Mouse (Mus musculus): ENCODE measurements around the gene Csnk2a1. TPM values are rescaled to one million over a fixed set of nuclear protein-coding genes. Genes with fewer than 3 reads are reported as not detected.

Gene Csnk2a1
- polyA plus RNA-seq, 1 experiment from 2014 or later = 74.7 TPM

DNA sequence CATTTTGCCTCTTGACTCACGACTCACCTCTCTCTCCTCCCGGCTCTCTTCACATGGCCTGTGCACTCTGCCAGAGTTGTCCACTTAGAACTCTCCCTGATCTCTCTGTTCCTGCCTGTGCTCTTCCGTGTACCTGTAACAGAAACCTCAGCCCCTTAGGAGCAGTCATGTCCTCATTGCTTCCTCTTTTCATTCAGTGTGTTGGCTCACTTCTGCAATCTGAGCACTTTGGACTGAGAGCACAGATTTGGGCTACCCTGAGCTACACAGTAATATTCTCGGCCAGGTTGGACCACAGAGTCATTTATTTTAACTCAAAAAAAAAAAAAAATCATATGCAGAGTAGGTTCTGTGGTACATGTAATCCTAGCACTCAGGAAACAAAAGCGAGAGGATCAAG is 39.5 kb upstream of the Csnk2a1 start:
- Histone ChIP-seq H3K4me1 (replicated peaks; ENCODE audit: control insufficient read depth, insufficient read depth, low read length) (no peaks in the 10 kb centered on the region), H3K9me3 (ENCODE audit: control insufficient read depth) (no peaks in the 10 kb centered on the region)
- no peak for TF ChIP-seq CTCF (IDR thresholded peaks at IDR 0.05; ENCODE audit: low read depth)

GRCm38 (mm10) chr2:152189213-152189612 is 37.4 kb upstream of the Csnk2a1 start:
- H3K36me3 ChIP-seq (ENCODE audit: control insufficient read depth, insufficient read depth) = no peaks in the 10 kb centered on the region
- H3K4me1 ChIP-seq (replicated peaks; ENCODE audit: control insufficient read depth, insufficient read depth, low read length) = no peaks in the 10 kb centered on the region
- no peak overlapping the region for H3K4me2 ChIP-seq (replicated peaks; ENCODE audit: low read depth)
- H3K9me3 ChIP-seq (ENCODE audit: control insufficient read depth) = no peaks in the 10 kb centered on the region
- H3K9ac ChIP-seq (ENCODE audit: low read depth, low read length) = no peak overlapping the region
- no peak for TF ChIP-seq CTCF (IDR thresholded peaks at IDR 0.05; ENCODE audit: low read depth)
- no peak overlapping the region for H3K4me3 ChIP-seq (ENCODE audit: low read depth, low read length)
- no peaks in the 10 kb centered on the region for H3K27me3 ChIP-seq (replicated peaks; ENCODE audit: control insufficient read depth, insufficient read depth, low read length)
- no peak overlapping the region for H3K27ac ChIP-seq (ENCODE audit: low read depth, low read length)
- no peak for ATAC-seq
- WGBS = 60% methylated on average over 7 of the region's 7 CpGs

More for the DNA sequence above, 39.5 kb upstream of the Csnk2a1 start:
- WGBS = 83% methylated on average over 5 of the region's 5 CpGs
- Histone ChIP-seq H3K27ac (ENCODE audit: low read depth, low read length) (no peak overlapping the region), H3K4me2 (replicated peaks; ENCODE audit: low read depth) (no peak overlapping the region), H3K36me3 (ENCODE audit: control insufficient read depth, insufficient read depth) (no peaks in the 10 kb centered on the region), H3K27me3 (replicated peaks; ENCODE audit: control insufficient read depth, insufficient read depth, low read length) (no peaks in the 10 kb centered on the region), H3K9ac (ENCODE audit: low read depth, low read length) (no peak overlapping the region), H3K4me3 (ENCODE audit: low read depth, low read length) (no peak overlapping the region)
- no peak for ATAC-seq

- whole genome bisulfite sequencing = 63% methylated on average over 9 of the region's 9 CpGs
- Histone ChIP-seq H3K27ac (ENCODE audit: low read depth, low read length) (no peak overlapping the region), H3K9me3 (ENCODE audit: control insufficient read depth) (no peaks in the 10 kb centered on the region), H3K9ac (ENCODE audit: low read depth, low read length) (no peak overlapping the region), H3K36me3 (ENCODE audit: control insufficient read depth, insufficient read depth) (no peaks in the 10 kb centered on the region), H3K4me3 (ENCODE audit: low read depth, low read length) (no peak overlapping the region), H3K27me3 (replicated peaks; ENCODE audit: control insufficient read depth, insufficient read depth, low read length) (no peaks in the 10 kb centered on the region), H3K4me1 (replicated peaks; ENCODE audit: control insufficient read depth, insufficient read depth, low read length) (no peaks in the 10 kb centered on the region), H3K4me2 (replicated peaks; ENCODE audit: low read depth) (no peak overlapping the region)
- no peak for TF ChIP-seq CTCF (IDR thresholded peaks at IDR 0.05; ENCODE audit: low read depth)
- no peak for ATAC-seq
These were observed 37.0 kb upstream of the Csnk2a1 start for GRCm38 (mm10) chr2:152189640-152190039.

GRCm38 (mm10) chr2:152190161-152190560 is 36.5 kb upstream of the Csnk2a1 start:
- Histone ChIP-seq H3K27ac (ENCODE audit: low read depth, low read length) (no peak overlapping the region), H3K36me3 (ENCODE audit: control insufficient read depth, insufficient read depth) (no peaks in the 10 kb centered on the region), H3K9ac (ENCODE audit: low read depth, low read length) (no peak overlapping the region), H3K4me3 (ENCODE audit: low read depth, low read length) (no peak overlapping the region), H3K4me1 (replicated peaks; ENCODE audit: control insufficient read depth, insufficient read depth, low read length) (no peaks in the 10 kb centered on the region), H3K27me3 (replicated peaks; ENCODE audit: control insufficient read depth, insufficient read depth, low read length) (no peaks in the 10 kb centered on the region), H3K4me2 (replicated peaks; ENCODE audit: low read depth) (no peak overlapping the region), H3K9me3 (ENCODE audit: control insufficient read depth) (no peaks in the 10 kb centered on the region)
- TF ChIP-seq CTCF (IDR thresholded peaks at IDR 0.05; ENCODE audit: low read depth) = no peak
- ATAC-seq = no peak
- 65% methylated on average over 7 of the region's 7 CpGs for WGBS

GRCm38 (mm10) chr2:152192591-152193345 is 33.9 kb upstream of the Csnk2a1 start:
- H3K4me1 ChIP-seq (replicated peaks; ENCODE audit: control insufficient read depth, insufficient read depth, low read length) = no peaks in the 10 kb centered on the region
- 66% methylated on average over 13 of the region's 13 CpGs for WGBS
- H3K4me3 ChIP-seq (ENCODE audit: low read depth, low read length) = no peak overlapping the region

DNA sequence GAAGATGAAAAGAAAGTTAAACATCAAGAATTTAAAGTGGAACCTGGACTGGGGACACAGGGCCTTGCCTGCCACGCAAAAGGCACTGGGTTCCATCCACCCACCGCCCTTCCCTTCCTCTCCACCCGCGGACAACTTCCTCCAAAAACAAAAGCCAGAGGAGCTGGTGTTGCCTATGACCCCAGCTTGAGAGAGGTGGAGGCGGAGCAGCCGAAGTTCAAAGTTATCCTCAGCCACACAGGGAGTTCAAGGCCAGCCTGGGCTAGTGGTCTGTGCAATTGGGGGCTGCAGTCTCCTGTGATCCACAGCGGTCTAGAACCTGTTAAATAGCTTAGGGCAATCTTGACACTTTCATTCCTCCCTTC is 33.3 kb upstream of the Csnk2a1 start:
- no peak for TF ChIP-seq CTCF (IDR thresholded peaks at IDR 0.05; ENCODE audit: low read depth)
- no peak for ATAC-seq

More at GRCm38 (mm10) chr2:152192591-152193345, 33.9 kb upstream of the Csnk2a1 start:
- H3K27me3 ChIP-seq (replicated peaks; ENCODE audit: control insufficient read depth, insufficient read depth, low read length) = no peaks in the 10 kb centered on the region
- H3K9me3 ChIP-seq (ENCODE audit: control insufficient read depth) = no peaks in the 10 kb centered on the region
- H3K36me3 ChIP-seq (ENCODE audit: control insufficient read depth, insufficient read depth) = no peaks in the 10 kb centered on the region
- no peak overlapping the region for H3K9ac ChIP-seq (ENCODE audit: low read depth, low read length)
- TF ChIP-seq CTCF (IDR thresholded peaks at IDR 0.05; ENCODE audit: low read depth) = no peak
- ATAC-seq = no peak
- H3K27ac ChIP-seq (ENCODE audit: low read depth, low read length) = no peak overlapping the region
- H3K4me2 ChIP-seq (replicated peaks; ENCODE audit: low read depth) = no peak overlapping the region

More for the DNA sequence above, 33.3 kb upstream of the Csnk2a1 start:
- no peak overlapping the region for H3K9ac ChIP-seq (ENCODE audit: low read depth, low read length)
- H3K4me3 ChIP-seq (ENCODE audit: low read depth, low read length) = no peak overlapping the region
- WGBS = 71% methylated on average over 7 of the region's 7 CpGs
- H3K9me3 ChIP-seq (ENCODE audit: control insufficient read depth) = no peaks in the 10 kb centered on the region
- H3K4me2 ChIP-seq (replicated peaks; ENCODE audit: low read depth) = no peak overlapping the region
- H3K4me1 ChIP-seq (replicated peaks; ENCODE audit: control insufficient read depth, insufficient read depth, low read length) = no peaks in the 10 kb centered on the region
- H3K27ac ChIP-seq (ENCODE audit: low read depth, low read length) = no peak overlapping the region
- H3K27me3 ChIP-seq (replicated peaks; ENCODE audit: control insufficient read depth, insufficient read depth, low read length) = no peaks in the 10 kb centered on the region
- no peaks in the 10 kb centered on the region for H3K36me3 ChIP-seq (ENCODE audit: control insufficient read depth, insufficient read depth)

Measured in intestine, postnatal 0 days (tissue).